Mouse (Mus musculus): ENCODE results near the gene Olfr455. TPM values are rescaled to one million over a fixed set of nuclear protein-coding genes. Genes with fewer than 3 reads are reported as not detected.

Gene Olfr455
- total and polyA plus RNA-seq, 2 experiments: not detected

- H3K36me3 ChIP-seq (ENCODE audit: control insufficient read depth, insufficient read depth, low read length): no peaks in the 10 kb centered on the region
- H3K9ac ChIP-seq (ENCODE audit: low read depth, low read length): no peak overlapping the region
- no peak overlapping the region for H3K4me3 ChIP-seq (ENCODE audit: insufficient read depth, low read depth, low read length)
- H3K79me2 ChIP-seq (ENCODE audit: control insufficient read depth, insufficient read depth, low read length): no peaks in the 10 kb centered on the region
- H3K4me1 ChIP-seq (ENCODE audit: control insufficient read depth, insufficient read depth, low read length): no peaks in the 10 kb centered on the region
- H3K27ac ChIP-seq (replicated peaks; ENCODE audit: insufficient read depth, low read depth, low read length): no peak overlapping the region
- no peak for TF ChIP-seq CTCF (IDR thresholded peaks at IDR 0.05; ENCODE audit: low read depth, low read length)
- no peak for TF ChIP-seq POLR2A (IDR thresholded peaks at IDR 0.05; ENCODE audit: extremely low read depth, insufficient read depth, low read length)
- H3K27me3 ChIP-seq (ENCODE audit: control insufficient read depth, insufficient read depth, low read length): no peaks in the 10 kb centered on the region
- DNase-seq (ENCODE audit: extremely low read depth, low read depth, low spot score): no peak
- 84% methylated on average over 1 of the region's 1 CpGs for WGBS
Measured at GRCm38 (mm10) chr6:42513461-42513860, 33.9 kb downstream of the Olfr455 start.

- Histone ChIP-seq H3K9ac (ENCODE audit: low read depth, low read length) (no peak overlapping the region), H3K36me3 (ENCODE audit: control insufficient read depth, insufficient read depth, low read length) (no peaks in the 10 kb centered on the region), H3K79me2 (ENCODE audit: control insufficient read depth, insufficient read depth, low read length) (no peaks in the 10 kb centered on the region), H3K4me3 (ENCODE audit: insufficient read depth, low read depth, low read length) (no peak overlapping the region), H3K4me1 (ENCODE audit: control insufficient read depth, insufficient read depth, low read length) (no peaks in the 10 kb centered on the region), H3K27me3 (ENCODE audit: control insufficient read depth, insufficient read depth, low read length) (no peaks in the 10 kb centered on the region), H3K27ac (replicated peaks; ENCODE audit: insufficient read depth, low read depth, low read length) (no peak overlapping the region)
- TF ChIP-seq CTCF (IDR thresholded peaks at IDR 0.05; ENCODE audit: low read depth, low read length): no peak
- TF ChIP-seq POLR2A (IDR thresholded peaks at IDR 0.05; ENCODE audit: extremely low read depth, insufficient read depth, low read length): no peak
- no peak for DNase-seq (ENCODE audit: extremely low read depth, low read depth, low spot score)
Measured at GRCm38 (mm10) chr6:42509311-42509710, 38.1 kb downstream of the Olfr455 start.

GRCm38 (mm10) chr6:42503478-42503877 is 43.9 kb downstream of the Olfr455 start:
- H3K4me3 ChIP-seq (ENCODE audit: insufficient read depth, low read depth, low read length): no peak overlapping the region
- H3K9ac ChIP-seq (ENCODE audit: low read depth, low read length): no peak overlapping the region
- H3K36me3 ChIP-seq (ENCODE audit: control insufficient read depth, insufficient read depth, low read length): no peaks in the 10 kb centered on the region
- DNase-seq (ENCODE audit: extremely low read depth, low read depth, low spot score): no peak
- no peak overlapping the region for H3K27ac ChIP-seq (replicated peaks; ENCODE audit: insufficient read depth, low read depth, low read length)
- TF ChIP-seq POLR2A (IDR thresholded peaks at IDR 0.05; ENCODE audit: extremely low read depth, insufficient read depth, low read length) (no peak), CTCF (IDR thresholded peaks at IDR 0.05; ENCODE audit: low read depth, low read length) (no peak)
- H3K27me3 ChIP-seq (ENCODE audit: control insufficient read depth, insufficient read depth, low read length): no peaks in the 10 kb centered on the region
- 82% methylated on average over 2 of the region's 2 CpGs for WGBS
- H3K79me2 ChIP-seq (ENCODE audit: control insufficient read depth, insufficient read depth, low read length): no peaks in the 10 kb centered on the region
- H3K4me1 ChIP-seq (ENCODE audit: control insufficient read depth, insufficient read depth, low read length): no peaks in the 10 kb centered on the region

GRCm38 (mm10) chr6:42489731-42490130 is 57.7 kb downstream of the Olfr455 start:
- Histone ChIP-seq H3K27me3 (ENCODE audit: control insufficient read depth, insufficient read depth, low read length) (no peaks in the 10 kb centered on the region), H3K79me2 (ENCODE audit: control insufficient read depth, insufficient read depth, low read length) (no peaks in the 10 kb centered on the region), H3K9ac (ENCODE audit: low read depth, low read length) (no peak overlapping the region), H3K4me3 (ENCODE audit: insufficient read depth, low read depth, low read length) (no peak overlapping the region), H3K36me3 (ENCODE audit: control insufficient read depth, insufficient read depth, low read length) (no peaks in the 10 kb centered on the region), H3K27ac (replicated peaks; ENCODE audit: insufficient read depth, low read depth, low read length) (no peak overlapping the region), H3K4me1 (ENCODE audit: control insufficient read depth, insufficient read depth, low read length) (no peaks in the 10 kb centered on the region)
- WGBS: 59% methylated on average over 1 of the region's 1 CpGs
- no peak for DNase-seq (ENCODE audit: extremely low read depth, low read depth, low spot score)
- TF ChIP-seq CTCF (IDR thresholded peaks at IDR 0.05; ENCODE audit: low read depth, low read length): no peak

DNA sequence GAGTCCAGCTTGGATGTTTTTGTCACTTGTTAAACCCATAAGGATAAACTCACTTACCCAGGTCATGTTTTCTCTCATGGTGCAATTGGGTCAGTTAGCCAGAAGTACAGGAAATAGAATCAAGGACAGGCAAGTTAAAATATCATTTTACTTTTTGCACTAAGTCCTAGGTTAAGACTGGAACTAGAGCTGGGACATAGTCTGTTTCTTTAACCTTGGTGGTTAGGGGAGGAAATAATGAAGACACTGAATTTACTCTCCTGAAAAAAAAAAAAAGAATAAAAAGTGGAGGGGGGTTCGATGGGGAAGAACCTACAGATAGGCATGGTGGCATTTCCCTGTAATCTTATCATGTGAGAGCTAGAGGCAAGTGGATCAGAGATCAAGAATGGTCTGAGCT is 60.3 kb downstream of the Olfr455 start, which contains the start of gene Olfr456:
Gene Olfr456 (minus strand): TSS at position 101 of the 400 bp plus-strand sequence.
- H3K36me3 ChIP-seq (ENCODE audit: control insufficient read depth, insufficient read depth, low read length): no peaks in the 10 kb centered on the region
- H3K79me2 ChIP-seq (ENCODE audit: control insufficient read depth, insufficient read depth, low read length): no peaks in the 10 kb centered on the region
- WGBS: 69% methylated on average over 1 of the region's 1 CpGs
- H3K4me1 ChIP-seq (ENCODE audit: control insufficient read depth, insufficient read depth, low read length): no peaks in the 10 kb centered on the region
- no peak within 1 kb of the TSS for H3K27ac ChIP-seq (replicated peaks; ENCODE audit: insufficient read depth, low read depth, low read length)
- no peaks in the 10 kb centered on the region for H3K27me3 ChIP-seq (ENCODE audit: control insufficient read depth, insufficient read depth, low read length)
- no peak within 1 kb of the TSS for H3K9ac ChIP-seq (ENCODE audit: low read depth, low read length)
- DNase-seq (ENCODE audit: extremely low read depth, low read depth, low spot score): no peak
- H3K4me3 ChIP-seq (ENCODE audit: insufficient read depth, low read depth, low read length): no peak within 1 kb of the TSS
- TF ChIP-seq POLR2A (IDR thresholded peaks at IDR 0.05; ENCODE audit: extremely low read depth, insufficient read depth, low read length): no peak
- TF ChIP-seq CTCF (IDR thresholded peaks at IDR 0.05; ENCODE audit: low read depth, low read length): no peak

Other genes with a start within 250 kb of the Olfr455 start
- under 0.01 TPM in 1 of 2 replicates, not detected in the other for gene Fam131b, start 222.9 kb downstream of the Olfr455 start, total RNA-seq (2014; rRNA removed)
- not detected in 2 replicates for gene Fam131b, start 222.9 kb downstream of the Olfr455 start, polyA plus RNA-seq (2012; rRNA removed)
- 6.4 and 9.5 TPM in 2 replicates for gene Zyx, start 198.0 kb downstream of the Olfr455 start, total RNA-seq (2014; rRNA removed)
- gene Zyx, start 198.0 kb downstream of the Olfr455 start, polyA plus RNA-seq (2012; rRNA removed): 43.1 and 49.8 TPM in 2 replicates
- 27.6 and 30.9 TPM in 2 replicates for gene Epha1, start 174.3 kb downstream of the Olfr455 start, total RNA-seq (2014; rRNA removed)
- 27.1 and 28.1 TPM in 2 replicates for gene Epha1, start 174.3 kb downstream of the Olfr455 start, polyA plus RNA-seq (2012; rRNA removed)
- 0.27 and 0.83 TPM in 2 replicates for gene Tas2r143, start 147.3 kb downstream of the Olfr455 start, total RNA-seq (2014; rRNA removed)
- 0.13 and 0.17 TPM in 2 replicates for gene Tas2r143, start 147.3 kb downstream of the Olfr455 start, polyA plus RNA-seq (2012; rRNA removed)
- gene Tas2r135, start 142.2 kb downstream of the Olfr455 start, total RNA-seq (2014; rRNA removed): 0.27 and 0.28 TPM in 2 replicates
- not detected in 2 replicates for gene Tas2r135, start 142.2 kb downstream of the Olfr455 start, polyA plus RNA-seq (2012; rRNA removed)
- gene Tas2r126, start 113.1 kb downstream of the Olfr455 start, total RNA-seq (2014; rRNA removed): 0.20 and 0.28 TPM in 2 replicates
- gene Tas2r126, start 113.1 kb downstream of the Olfr455 start, polyA plus RNA-seq (2012; rRNA removed): not detected in 2 replicates
- gene Olfr458, start 82.4 kb downstream of the Olfr455 start, total RNA-seq (2014; rRNA removed): not detected in 2 replicates
- not detected in 2 replicates for gene Olfr458, start 82.4 kb downstream of the Olfr455 start, polyA plus RNA-seq (2012; rRNA removed)
- not detected in 2 replicates for gene Olfr457, start 71.3 kb downstream of the Olfr455 start, total RNA-seq (2014; rRNA removed)
- gene Olfr457, start 71.3 kb downstream of the Olfr455 start, polyA plus RNA-seq (2012; rRNA removed): not detected in 2 replicates
- gene Olfr456, start 60.4 kb downstream of the Olfr455 start, total RNA-seq (2014; rRNA removed): not detected in 2 replicates
- not detected in 2 replicates for gene Olfr456, start 60.4 kb downstream of the Olfr455 start, polyA plus RNA-seq (2012; rRNA removed)
- gene Tcaf3, start 50.1 kb upstream of the Olfr455 start, total RNA-seq (2014; rRNA removed): not detected in 2 replicates
- gene Tcaf3, start 50.1 kb upstream of the Olfr455 start, polyA plus RNA-seq (2012; rRNA removed): not detected in 2 replicates
- 0.65 and 0.67 TPM in 2 replicates for gene Tcaf2, start 97.7 kb upstream of the Olfr455 start, total RNA-seq (2014; rRNA removed)
- gene Tcaf2, start 97.7 kb upstream of the Olfr455 start, polyA plus RNA-seq (2012; rRNA removed): 0.10 and 0.18 TPM in 2 replicates
- gene Tcaf1, start 162.5 kb upstream of the Olfr455 start, total RNA-seq (2014; rRNA removed): 2.5 and 3.2 TPM in 2 replicates
- 1.2 and 1.6 TPM in 2 replicates for gene Tcaf1, start 162.5 kb upstream of the Olfr455 start, polyA plus RNA-seq (2012; rRNA removed)
- not detected in 2 replicates for gene Olfr453, start 191.8 kb upstream of the Olfr455 start, total RNA-seq (2014; rRNA removed)
- not detected in 2 replicates for gene Olfr453, start 191.8 kb upstream of the Olfr455 start, polyA plus RNA-seq (2012; rRNA removed)
- gene Olfr38, start 208.8 kb upstream of the Olfr455 start, total RNA-seq (2014; rRNA removed): not detected in 2 replicates
- gene Olfr38, start 208.8 kb upstream of the Olfr455 start, polyA plus RNA-seq (2012; rRNA removed): not detected in 2 replicates
- gene Olfr452, start 237.5 kb upstream of the Olfr455 start, total RNA-seq (2014; rRNA removed): not detected in 2 replicates
- not detected in 2 replicates for gene Olfr452, start 237.5 kb upstream of the Olfr455 start, polyA plus RNA-seq (2012; rRNA removed)

All from liver, adult 2 months (tissue).